Mouse (Mus musculus) small intestine, adult 2 months (tissue): Measurements from ENCODE around the gene Akr1c19. TPM values are rescaled to one million over a fixed set of nuclear protein-coding genes. Genes with fewer than 3 reads are reported as not detected.
"Not testable (repeated sequence)": the region's sequence is repeated elsewhere in the genome, so short reads cannot be mapped to it uniquely, and the experiment has no call there.

ENCODE experiments used
- H3K27ac ChIP-seq: fragments of 200-500 bp; 2 replicates; pipeline ENCODE4 v1.5.1; 2012; ENCODE audit warnings: low read depth, low read length, control low read depth, inconsistent platforms; ENCODE audit not compliant: insufficient read depth
- H3K27me3 ChIP-seq: fragments of 200-500 bp; 2 replicates; pipeline ENCODE4 v1.6.1; 2012; ENCODE audit warnings: mild to moderate bottlenecking, moderate library complexity, low read length, inconsistent platforms; ENCODE audit not compliant: control insufficient read depth, insufficient read depth
- H3K36me3 ChIP-seq: fragments of 200-500 bp; 2 replicates; pipeline ENCODE4 v1.6.1; 2012; ENCODE audit warnings: mild to moderate bottlenecking, low read length, control low read depth, inconsistent platforms; ENCODE audit not compliant: control insufficient read depth, insufficient read depth
- H3K4me1 ChIP-seq: fragments of 200-500 bp; 2 replicates; pipeline ENCODE4 v1.6.1; 2012; ENCODE audit warnings: low read length, inconsistent platforms, mixed read lengths; ENCODE audit not compliant: control insufficient read depth, insufficient read depth, insufficient read length
- H3K4me3 ChIP-seq: fragments of 200-500 bp; 2 replicates; pipeline ENCODE4 v1.5.1; 2012; ENCODE audit warnings: low read depth, mild to moderate bottlenecking, control low read depth, inconsistent platforms, low read length, moderate library complexity
- CTCF ChIP-seq: fragments of 200-500 bp; IDR thresholded peaks from 2 replicates; pipeline ENCODE4 v1.5.1; 2012; ENCODE audit warnings: low read depth, mild to moderate bottlenecking, control low read depth, inconsistent platforms, low read length, moderate library complexity, mixed read lengths; ENCODE audit not compliant: insufficient replicate concordance, insufficient read length; ENCODE audit errors: extremely low read depth
- POLR2A ChIP-seq: fragments of 200-500 bp; IDR thresholded peaks from 2 replicates; pipeline ENCODE4 v1.6.1; 2012; ENCODE audit warnings: low read depth, mild to moderate bottlenecking, control low read depth, inconsistent platforms, low read length, moderate library complexity
- WGBS: fragments of 180-500 bp; shearing (Covaris S2); methylation state at CpG from one replicate; pipeline ENCODE4 v1.1.7; 2018; 5-methylcytosine and 5-hydroxymethylcytosine counted together
- polyA plus RNA-seq: library from polyadenylated mRNA; depleted of rRNA; stranded (reverse); fragments of >200 nt; gene quantifications from 2 replicates; pipeline ENCODE4 v1.2.3, GENCODE M21; 2012

The Akr1c19 gene
- polyA plus RNA-seq, 1 experiment, result 2.0 TPM

DNA sequence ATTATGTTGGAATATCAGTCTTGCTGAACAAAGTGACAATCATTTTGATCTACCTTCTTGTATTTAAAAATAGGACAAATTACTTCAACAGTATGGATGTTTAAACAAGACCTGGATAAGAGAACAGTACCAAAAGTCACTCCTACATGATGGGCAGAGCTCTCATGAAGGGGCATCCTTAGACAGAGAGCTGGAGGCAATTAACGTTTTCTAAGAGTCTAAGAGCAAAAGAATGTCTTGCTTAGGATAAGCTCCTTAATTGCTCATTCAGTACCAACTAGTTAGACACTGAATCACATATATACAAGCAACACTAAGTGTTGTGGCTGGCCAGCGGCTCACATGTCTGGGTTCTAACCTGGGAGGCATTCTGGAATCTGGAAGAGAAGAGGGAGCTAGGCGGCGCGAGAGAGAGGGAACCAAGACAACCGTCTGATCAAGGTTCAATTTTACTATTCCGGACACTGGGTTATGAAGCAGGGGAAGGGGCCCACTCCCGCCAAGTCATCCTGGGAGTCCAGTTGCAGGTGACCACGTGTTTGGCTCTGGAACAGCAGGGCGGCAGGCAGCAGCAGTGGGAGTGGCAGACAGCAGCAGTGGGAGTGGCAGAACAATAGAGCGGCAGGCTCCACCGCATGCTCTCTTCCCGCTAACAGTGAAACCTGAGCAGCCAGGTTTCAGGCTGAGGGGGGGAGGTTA lies 16.5 kb downstream of the Akr1c19 start:
- no peak overlapping the region for H3K27ac ChIP-seq
- TF ChIP-seq POLR2A (no peak), CTCF (no peak)
- WGBS, result 4% methylated on average over 13 of the region's 13 CpGs
- H3K4me3 ChIP-seq, result peak overlapping the region; percentile 17; the same call in 1 of the 2 replicates
- H3K27me3 ChIP-seq, result no peaks in the 10 kb centered on the region
- no peaks in the 10 kb centered on the region for H3K4me1 ChIP-seq
- H3K36me3 ChIP-seq, result peaks cover 15% of the 10 kb centered on the region; the same call in 1 of the 2 replicates

DNA sequence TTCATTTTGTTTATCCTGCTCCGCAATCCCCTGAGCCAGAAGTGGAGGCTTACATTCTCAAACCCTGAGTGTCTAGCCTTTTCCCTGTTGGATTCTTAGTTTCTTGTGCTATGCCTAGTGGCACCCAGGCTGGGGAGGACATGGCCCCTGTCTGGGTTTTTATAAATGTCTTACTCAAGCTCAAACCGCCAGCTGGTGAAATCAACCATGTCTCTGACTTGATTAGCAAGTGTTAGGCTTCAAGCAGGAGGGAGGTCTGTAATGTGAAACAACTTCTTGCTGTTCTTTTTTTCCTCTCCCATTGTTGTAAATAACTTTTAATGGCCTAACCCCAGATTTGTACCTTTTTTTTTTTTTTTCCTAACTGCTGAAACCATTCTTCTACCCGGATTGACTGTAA lies 20.8 kb downstream of the Akr1c19 start:
- Histone ChIP-seq H3K27me3 (no peaks in the 10 kb centered on the region; the same call in 1 of the 2 replicates), H3K4me1 (no peaks in the 10 kb centered on the region), H3K4me3 (no peak overlapping the region), H3K36me3 (peaks cover 2% of the 10 kb centered on the region; the same call in 1 of the 2 replicates), H3K27ac (no peak overlapping the region)
- TF ChIP-seq POLR2A (no peak), CTCF (no peak)
- 88% methylated on average over 3 of the region's 3 CpGs for WGBS

DNA sequence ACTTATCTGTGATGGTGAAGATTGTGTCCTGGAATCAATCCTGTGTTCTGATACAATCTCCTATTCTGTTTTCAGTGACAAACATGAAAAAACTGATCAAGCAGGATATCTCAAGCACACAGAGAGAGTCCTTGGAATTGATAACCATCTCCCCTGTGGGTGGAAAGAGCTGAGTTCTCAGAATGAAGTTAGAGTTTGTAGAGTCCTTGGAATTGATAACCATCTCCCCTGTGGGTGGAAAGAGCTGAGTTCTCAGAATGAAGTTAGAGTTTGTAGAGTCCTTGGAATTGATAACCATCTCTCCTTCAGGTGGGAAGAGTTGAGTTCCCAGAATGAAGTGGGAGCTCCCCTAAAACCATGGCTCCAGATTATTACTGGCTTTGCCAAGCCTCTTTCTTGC lies 28.4 kb downstream of the Akr1c19 start:
- not testable (repeated sequence) for H3K36me3 ChIP-seq, H3K4me3 ChIP-seq, H3K27ac ChIP-seq

DNA sequence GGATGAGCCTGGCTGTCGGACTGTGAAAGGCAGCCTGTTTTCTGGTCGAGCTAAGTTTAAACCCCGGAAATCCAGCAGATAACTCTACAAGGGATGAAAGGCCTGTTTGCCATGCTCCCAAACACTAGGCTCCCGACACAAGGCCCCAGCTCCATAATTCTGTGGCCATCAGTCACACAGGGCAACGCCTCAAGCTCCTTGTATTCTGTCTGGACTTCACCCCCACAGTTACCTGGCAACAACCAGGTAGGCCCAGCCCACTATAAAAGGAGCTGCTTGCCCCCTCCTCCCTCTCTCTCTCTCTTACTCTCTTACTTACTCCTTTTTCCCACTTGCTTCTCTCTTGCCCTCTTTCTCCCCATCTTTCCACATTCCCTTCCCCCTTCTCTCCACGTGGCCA lies 28.8 kb downstream of the Akr1c19 start:
- TF ChIP-seq POLR2A, result no peak
- no peak for TF ChIP-seq CTCF
- 0 out of 2 replicates have a peak, but pooled peaks cover 5% of the 10 kb centered on the region for H3K4me1 ChIP-seq
- no peaks in the 10 kb centered on the region for H3K27me3 ChIP-seq
- H3K27ac ChIP-seq, result no peak overlapping the region
- no peak overlapping the region for H3K4me3 ChIP-seq
- WGBS, result 59% methylated on average over 6 of the region's 6 CpGs
- H3K36me3 ChIP-seq, result peaks cover 3% of the 10 kb centered on the region; the same call in 1 of the 2 replicates

More for the DNA sequence above, 28.4 kb downstream of the Akr1c19 start:
- H3K27me3 ChIP-seq, H3K4me1 ChIP-seq: not testable (repeated sequence)

DNA sequence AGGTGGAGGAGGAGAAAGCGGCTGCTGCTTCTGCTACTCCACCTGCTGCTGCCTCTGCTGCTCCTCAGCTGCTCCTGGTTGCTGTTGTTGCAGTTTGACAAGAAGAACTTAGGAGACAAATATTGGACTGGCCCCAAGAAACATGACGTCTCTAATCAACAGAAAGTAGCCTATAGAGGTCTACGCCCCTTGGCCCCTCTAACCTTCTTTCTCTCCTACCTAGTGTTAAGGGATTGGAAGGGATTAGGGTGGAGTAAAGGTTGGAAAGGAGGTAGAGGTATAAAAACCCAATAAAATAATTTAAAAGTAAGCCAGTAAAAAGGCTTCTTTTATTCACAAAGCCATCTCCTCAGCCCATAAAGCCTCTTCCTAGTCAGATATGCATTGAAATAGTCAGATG lies 36.1 kb downstream of the Akr1c19 start:
- peaks cover 9% of the 10 kb centered on the region for H3K36me3 ChIP-seq
- peak overlapping the region; percentile 86 for H3K27ac ChIP-seq
- WGBS, result 28% methylated on average over 3 of the region's 3 CpGs
- H3K4me1 ChIP-seq, result peaks cover 4% of the 10 kb centered on the region
- H3K4me3 ChIP-seq, result no peak overlapping the region
- TF ChIP-seq POLR2A, result no peak
- no peaks in the 10 kb centered on the region for H3K27me3 ChIP-seq

DNA sequence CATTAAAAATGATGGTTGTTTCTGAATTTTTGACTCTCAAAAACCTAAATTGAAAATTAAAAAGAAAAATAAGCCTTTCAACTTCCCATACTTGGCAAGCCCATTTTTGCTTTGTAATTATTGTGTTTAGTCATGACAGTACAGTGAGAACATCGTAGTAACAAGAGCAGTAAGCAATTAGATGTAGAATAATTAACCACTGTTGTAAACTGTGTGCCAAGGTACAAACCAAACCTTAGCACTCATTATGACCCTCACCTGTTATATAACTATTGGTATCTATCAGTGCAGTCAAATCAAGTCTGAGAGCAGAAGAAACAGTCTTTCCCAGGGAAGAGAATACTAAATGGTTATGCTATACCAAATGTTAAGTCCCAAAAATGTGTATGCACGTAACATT lies 36.5 kb downstream of the Akr1c19 start:
- peaks cover 4% of the 10 kb centered on the region for H3K4me1 ChIP-seq
- 28% methylated on average over 2 of the region's 2 CpGs for WGBS
- peaks cover 9% of the 10 kb centered on the region for H3K36me3 ChIP-seq
- H3K4me3 ChIP-seq, result no peak overlapping the region
- no peaks in the 10 kb centered on the region for H3K27me3 ChIP-seq
- H3K27ac ChIP-seq, result no peak overlapping the region
- TF ChIP-seq POLR2A (no peak), CTCF (no peak)

DNA sequence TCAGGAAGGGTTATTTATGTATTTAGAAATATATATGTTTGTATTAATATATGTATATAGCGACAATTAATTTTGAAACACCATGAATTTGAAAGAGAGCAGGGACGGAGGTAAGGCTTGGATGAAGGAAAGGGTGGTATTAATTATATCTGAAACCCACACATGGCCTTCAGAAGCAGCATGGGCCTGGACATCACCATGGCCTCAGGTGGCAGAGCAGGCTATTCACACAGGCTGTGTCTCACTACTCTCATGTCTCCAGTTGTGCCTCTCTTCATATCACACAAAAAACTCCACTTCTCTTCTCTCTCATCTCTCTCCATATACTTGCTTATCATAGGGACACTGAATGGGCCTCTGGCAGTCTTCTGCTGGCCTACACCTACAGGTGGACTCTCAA lies 37.0 kb downstream of the Akr1c19 start:
- WGBS, result 73% methylated on average over 2 of the region's 2 CpGs
- H3K4me1 ChIP-seq, H3K27me3 ChIP-seq, H3K4me3 ChIP-seq, H3K36me3 ChIP-seq: not testable (repeated sequence)
- H3K27ac ChIP-seq, result peak overlapping the region; percentile 81

DNA sequence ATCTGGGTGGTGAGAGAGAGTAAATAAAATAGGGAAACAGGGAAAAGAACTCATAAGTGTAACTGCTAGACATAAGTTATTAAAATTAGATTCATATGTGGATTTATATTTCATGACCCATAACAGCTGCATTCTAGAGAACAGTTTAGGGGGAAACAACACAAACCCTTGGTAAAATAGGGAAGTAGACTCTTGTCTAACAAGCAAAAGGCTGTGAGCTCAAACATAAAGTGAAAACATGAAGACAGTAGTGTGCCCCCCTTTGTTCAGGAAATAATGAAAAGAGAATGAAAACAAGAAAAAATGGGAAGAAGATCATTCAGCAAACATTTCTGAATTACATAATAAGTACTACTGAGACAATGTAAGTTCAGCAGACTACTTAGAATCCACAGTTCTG lies 42.4 kb downstream of the Akr1c19 start:
- no peak overlapping the region for H3K4me3 ChIP-seq
- H3K27me3 ChIP-seq, result no peaks in the 10 kb centered on the region
- H3K36me3 ChIP-seq, result peaks cover 29% of the 10 kb centered on the region
- no peak overlapping the region for H3K27ac ChIP-seq
- no peak for TF ChIP-seq CTCF
- TF ChIP-seq POLR2A, result no peak
- H3K4me1 ChIP-seq, result no peaks in the 10 kb centered on the region
